Mouse (Mus musculus) small intestine, adult 2 months (tissue): ENCODE measurements around the gene Hoxb5. TPM values are rescaled to one million over a fixed set of nuclear protein-coding genes. Genes with fewer than 3 reads are reported as not detected.
A peak's percentile ranks its signal among the peaks of the same experiment; 100 is the strongest.

Experiments used
- H3K27ac ChIP-seq: fragments of 200-500 bp; 2 replicates; pipeline ENCODE4 v1.5.1; 2012; ENCODE audit warnings: low read depth, low read length, control low read depth, inconsistent platforms; ENCODE audit not compliant: insufficient read depth
- H3K27me3 ChIP-seq: fragments of 200-500 bp; 2 replicates; pipeline ENCODE4 v1.6.1; 2012; ENCODE audit warnings: mild to moderate bottlenecking, moderate library complexity, low read length, inconsistent platforms; ENCODE audit not compliant: control insufficient read depth, insufficient read depth
- H3K36me3 ChIP-seq: fragments of 200-500 bp; 2 replicates; pipeline ENCODE4 v1.6.1; 2012; ENCODE audit warnings: mild to moderate bottlenecking, low read length, control low read depth, inconsistent platforms; ENCODE audit not compliant: control insufficient read depth, insufficient read depth
- H3K4me1 ChIP-seq: fragments of 200-500 bp; 2 replicates; pipeline ENCODE4 v1.6.1; 2012; ENCODE audit warnings: low read length, inconsistent platforms, mixed read lengths; ENCODE audit not compliant: control insufficient read depth, insufficient read depth, insufficient read length
- H3K4me3 ChIP-seq: fragments of 200-500 bp; 2 replicates; pipeline ENCODE4 v1.5.1; 2012; ENCODE audit warnings: low read depth, mild to moderate bottlenecking, control low read depth, inconsistent platforms, low read length, moderate library complexity
- CTCF ChIP-seq: fragments of 200-500 bp; IDR thresholded peaks from 2 replicates; pipeline ENCODE4 v1.5.1; 2012; ENCODE audit warnings: low read depth, mild to moderate bottlenecking, control low read depth, inconsistent platforms, low read length, moderate library complexity, mixed read lengths; ENCODE audit not compliant: insufficient replicate concordance, insufficient read length; ENCODE audit errors: extremely low read depth
- POLR2A ChIP-seq: fragments of 200-500 bp; IDR thresholded peaks from 2 replicates; pipeline ENCODE4 v1.6.1; 2012; ENCODE audit warnings: low read depth, mild to moderate bottlenecking, control low read depth, inconsistent platforms, low read length, moderate library complexity
- WGBS: fragments of 180-500 bp; shearing (Covaris S2); methylation state at CpG from one replicate; pipeline ENCODE4 v1.1.7; 2018; 5-methylcytosine and 5-hydroxymethylcytosine counted together
- polyA plus RNA-seq: library from polyadenylated mRNA; depleted of rRNA; stranded (reverse); fragments of >200 nt; gene quantifications from 2 replicates; pipeline ENCODE4 v1.2.3, GENCODE M21; 2012

The Hoxb5 gene
- polyA plus RNA-seq, 1 experiment, result 3.2 TPM

DNA sequence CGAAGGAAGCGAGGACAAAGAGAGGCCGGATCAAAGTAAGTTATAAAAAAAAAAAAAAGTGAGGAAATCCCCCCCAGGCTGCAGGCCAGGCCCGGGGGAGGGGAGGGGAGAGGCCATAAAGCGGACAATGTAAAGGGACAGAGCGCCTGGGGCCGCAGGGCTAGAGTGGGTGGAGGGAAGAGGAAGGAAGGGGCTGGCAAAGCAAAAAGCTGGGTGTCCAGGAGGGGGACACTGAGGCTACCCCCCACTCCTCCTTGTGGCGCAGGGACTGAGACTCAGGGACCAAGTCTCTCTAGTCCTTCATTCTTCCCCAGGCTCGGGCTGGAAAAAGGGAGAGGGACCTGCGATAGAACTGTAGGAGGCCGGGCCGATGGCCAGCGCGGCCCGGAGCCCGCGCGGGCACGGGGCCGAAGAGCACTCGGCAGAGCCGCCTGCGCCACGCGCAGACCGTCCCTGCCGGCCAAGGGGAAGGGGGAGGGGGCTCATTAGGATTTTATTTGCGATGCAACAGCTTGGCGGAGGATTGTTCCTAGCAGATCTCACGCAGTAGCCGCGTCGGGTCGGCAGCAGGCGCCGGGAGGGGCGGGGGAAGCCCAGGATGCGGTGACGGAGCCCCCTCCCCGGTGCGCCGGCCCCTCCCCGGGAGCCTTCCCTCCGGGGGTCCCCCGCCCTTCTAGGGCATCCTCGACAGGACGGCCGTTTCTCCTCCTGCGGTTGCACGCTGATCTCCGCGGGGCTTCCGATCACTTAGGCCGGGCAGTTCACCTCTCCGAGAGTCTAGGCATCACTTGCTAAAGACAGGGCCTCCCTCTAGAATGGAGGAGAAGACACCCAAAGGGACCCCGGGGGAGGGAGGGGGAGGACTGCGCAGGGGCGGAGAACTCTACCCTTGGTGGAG is 30.9 kb upstream of the Hoxb5 start:
- Histone ChIP-seq H3K27me3 (peaks cover 89% of the 10 kb centered on the region), H3K4me3 (peak overlapping the region; percentile 44; the same call in 1 of the 2 replicates), H3K4me1 (peaks cover 2% of the 10 kb centered on the region; the same call in 1 of the 2 replicates), H3K36me3 (no peaks in the 10 kb centered on the region), H3K27ac (no peak overlapping the region)
- TF ChIP-seq POLR2A (no peak), CTCF (no peak)
- 4% methylated on average over 58 of the region's 58 CpGs for WGBS

DNA sequence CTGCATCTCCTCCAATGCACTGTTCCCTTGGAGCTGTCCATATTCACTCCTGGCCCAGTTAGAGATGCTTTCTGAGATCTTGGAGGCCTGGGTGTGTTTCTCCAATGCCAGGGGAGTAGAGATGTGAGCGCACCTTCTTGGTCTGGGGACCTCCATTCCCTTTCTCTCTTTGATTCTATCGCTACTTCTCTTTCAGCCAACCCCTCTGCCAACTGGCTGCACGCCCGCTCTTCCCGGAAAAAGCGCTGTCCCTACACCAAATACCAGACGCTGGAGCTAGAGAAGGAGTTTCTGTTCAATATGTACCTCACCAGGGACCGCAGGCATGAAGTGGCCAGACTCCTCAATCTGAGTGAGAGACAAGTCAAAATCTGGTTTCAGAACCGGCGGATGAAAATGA is 28.7 kb upstream of the Hoxb5 start:
- Histone ChIP-seq H3K4me1 (peaks cover 4% of the 10 kb centered on the region; the same call in 1 of the 2 replicates), H3K4me3 (no peak overlapping the region), H3K27ac (no peak overlapping the region), H3K36me3 (no peaks in the 10 kb centered on the region), H3K27me3 (peaks cover 93% of the 10 kb centered on the region)
- no peak for TF ChIP-seq POLR2A
- 20% methylated on average over 10 of the region's 10 CpGs for WGBS

DNA sequence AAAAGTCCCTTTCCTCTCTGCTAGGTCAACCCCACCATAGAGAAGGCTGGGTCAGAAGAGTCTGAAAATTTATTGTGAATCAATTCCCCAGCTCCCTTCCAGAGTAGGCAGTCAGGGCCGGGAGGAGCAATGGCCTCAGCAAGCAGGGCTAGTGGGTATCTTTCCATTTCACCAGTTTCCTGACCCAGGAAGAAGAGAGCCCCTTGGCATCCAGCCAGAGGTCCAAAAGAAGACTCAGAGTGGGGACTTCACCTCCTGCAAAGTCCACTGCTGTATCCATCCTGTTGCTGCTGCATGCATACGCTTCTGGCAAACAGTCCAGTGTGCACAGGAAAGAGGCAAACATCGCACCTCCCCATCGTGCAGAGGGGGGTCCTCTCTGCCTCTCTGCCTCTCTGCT is 27.2 kb upstream of the Hoxb5 start:
- WGBS, result 19% methylated on average over 4 of the region's 4 CpGs
- H3K27ac ChIP-seq, result no peak overlapping the region
- H3K27me3 ChIP-seq, result peaks cover 90% of the 10 kb centered on the region
- no peak overlapping the region for H3K4me3 ChIP-seq
- H3K4me1 ChIP-seq, result peaks cover 4% of the 10 kb centered on the region; the same call in 1 of the 2 replicates
- H3K36me3 ChIP-seq, result no peaks in the 10 kb centered on the region
- TF ChIP-seq CTCF (no peak), POLR2A (no peak)

DNA sequence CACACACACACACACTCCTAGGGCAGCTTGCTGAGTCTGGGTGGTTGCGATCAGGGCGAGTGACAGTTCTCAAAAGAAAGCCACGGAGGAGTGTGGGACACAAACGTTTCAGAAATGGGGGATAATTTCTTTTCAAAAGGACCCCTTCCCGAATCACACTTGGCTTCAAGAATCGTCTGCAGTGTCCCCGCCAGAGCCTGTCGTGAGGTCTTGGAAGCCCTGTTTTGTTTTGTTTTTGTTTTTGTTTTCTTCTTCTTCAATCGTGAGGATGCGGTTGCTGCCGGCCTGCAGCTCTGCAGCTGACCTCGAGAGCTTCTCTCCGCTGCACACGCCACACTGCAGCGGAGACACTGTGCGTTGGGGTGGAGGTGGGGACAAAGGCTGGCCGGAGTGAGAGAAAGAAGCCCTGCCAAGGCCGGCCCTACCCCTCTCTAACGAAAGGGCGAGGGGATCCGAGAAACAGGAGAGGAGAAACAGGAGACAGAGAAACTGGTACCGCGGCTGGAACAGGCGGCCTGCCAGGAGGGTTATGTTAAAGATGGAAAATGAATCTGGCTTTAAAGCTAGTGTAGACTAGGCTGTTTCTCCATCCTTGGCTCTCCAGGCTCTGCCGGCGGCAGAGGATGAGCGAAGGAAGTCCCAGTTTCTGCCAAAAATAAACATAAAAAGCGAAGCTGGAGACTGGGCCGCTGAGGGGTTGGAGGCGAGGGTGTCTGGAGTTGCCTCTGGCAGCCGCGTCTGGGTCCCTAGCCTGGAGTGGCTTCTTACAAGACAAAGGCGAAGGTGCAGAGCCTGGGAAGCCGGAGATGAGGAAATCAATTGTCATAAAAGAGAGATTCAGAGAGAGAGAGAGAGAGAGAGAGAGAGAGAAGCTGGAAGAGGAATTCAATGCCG is 25.7 kb upstream of the Hoxb5 start:
- 5% methylated on average over 35 of the region's 35 CpGs for WGBS
- no peak for TF ChIP-seq POLR2A
- no peak for TF ChIP-seq CTCF
- H3K4me1 ChIP-seq, result peaks cover 2% of the 10 kb centered on the region; the same call in 1 of the 2 replicates
- H3K36me3 ChIP-seq, result no peaks in the 10 kb centered on the region
- no peak overlapping the region for H3K27ac ChIP-seq
- H3K4me3 ChIP-seq, result no peak overlapping the region
- peaks cover 88% of the 10 kb centered on the region for H3K27me3 ChIP-seq

DNA sequence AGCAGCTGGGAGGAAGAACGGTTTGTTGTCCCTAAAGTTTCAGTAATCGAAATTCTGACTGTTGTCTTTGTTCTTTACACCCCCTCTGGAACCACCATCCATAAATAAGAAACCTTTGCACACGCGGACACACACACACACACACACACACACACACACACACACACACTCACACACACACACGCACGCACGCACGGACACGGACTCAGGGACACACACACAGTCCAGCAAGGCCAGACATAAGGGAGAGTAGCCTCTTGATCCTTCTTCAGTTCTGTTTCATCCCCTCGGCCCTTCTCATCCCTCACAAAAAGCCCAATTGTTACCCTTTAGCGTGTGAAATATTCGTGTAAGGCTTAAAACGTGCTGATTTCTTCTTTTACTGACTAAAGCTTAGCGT is 24.8 kb upstream of the Hoxb5 start:
- Histone ChIP-seq H3K36me3 (no peaks in the 10 kb centered on the region), H3K27ac (no peak overlapping the region), H3K27me3 (peaks cover 89% of the 10 kb centered on the region), H3K4me1 (peaks cover 2% of the 10 kb centered on the region; the same call in 1 of the 2 replicates), H3K4me3 (no peak overlapping the region)
- no peak for TF ChIP-seq CTCF
- TF ChIP-seq POLR2A, result no peak
- 15% methylated on average over 14 of the region's 14 CpGs for WGBS

DNA sequence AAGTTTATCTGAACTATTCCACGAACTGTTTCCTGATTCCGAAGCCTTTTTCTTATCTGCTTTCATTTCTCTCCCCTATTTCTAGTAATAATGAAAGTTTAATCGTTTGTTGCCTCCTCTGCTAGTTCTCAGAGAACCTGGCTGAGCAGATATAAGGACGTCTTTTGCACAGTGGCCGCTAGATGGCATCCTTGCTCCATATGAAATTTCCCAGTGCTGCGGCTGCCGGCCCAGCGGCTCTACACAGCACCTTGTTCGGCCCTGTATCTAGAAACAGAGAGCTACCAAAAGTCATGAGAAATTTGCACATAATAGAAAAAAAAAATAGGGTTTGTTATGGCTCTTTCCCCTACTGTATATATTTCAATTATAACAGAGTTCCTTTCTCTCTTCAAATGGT is 24.4 kb upstream of the Hoxb5 start:
- H3K4me1 ChIP-seq, result peaks cover 2% of the 10 kb centered on the region; the same call in 1 of the 2 replicates
- H3K27ac ChIP-seq, result no peak overlapping the region
- no peak overlapping the region for H3K4me3 ChIP-seq
- H3K36me3 ChIP-seq, result no peaks in the 10 kb centered on the region
- 2% methylated on average over 9 of the region's 9 CpGs for WGBS
- peaks cover 90% of the 10 kb centered on the region for H3K27me3 ChIP-seq
- no peak for TF ChIP-seq POLR2A
- peak; percentile 88 for TF ChIP-seq CTCF
